Mouse (Mus musculus): Measurements from ENCODE around the gene Pde8b. TPM values are rescaled to one million over a fixed set of nuclear protein-coding genes. Genes with fewer than 3 reads are reported as not detected.

The Pde8b gene
- 3.4 and 4.3 TPM in 2 replicates for polyA plus RNA-seq (2014; fragmentation: Nextera tagmentation; extraction: Ambion mirVana)

DNA sequence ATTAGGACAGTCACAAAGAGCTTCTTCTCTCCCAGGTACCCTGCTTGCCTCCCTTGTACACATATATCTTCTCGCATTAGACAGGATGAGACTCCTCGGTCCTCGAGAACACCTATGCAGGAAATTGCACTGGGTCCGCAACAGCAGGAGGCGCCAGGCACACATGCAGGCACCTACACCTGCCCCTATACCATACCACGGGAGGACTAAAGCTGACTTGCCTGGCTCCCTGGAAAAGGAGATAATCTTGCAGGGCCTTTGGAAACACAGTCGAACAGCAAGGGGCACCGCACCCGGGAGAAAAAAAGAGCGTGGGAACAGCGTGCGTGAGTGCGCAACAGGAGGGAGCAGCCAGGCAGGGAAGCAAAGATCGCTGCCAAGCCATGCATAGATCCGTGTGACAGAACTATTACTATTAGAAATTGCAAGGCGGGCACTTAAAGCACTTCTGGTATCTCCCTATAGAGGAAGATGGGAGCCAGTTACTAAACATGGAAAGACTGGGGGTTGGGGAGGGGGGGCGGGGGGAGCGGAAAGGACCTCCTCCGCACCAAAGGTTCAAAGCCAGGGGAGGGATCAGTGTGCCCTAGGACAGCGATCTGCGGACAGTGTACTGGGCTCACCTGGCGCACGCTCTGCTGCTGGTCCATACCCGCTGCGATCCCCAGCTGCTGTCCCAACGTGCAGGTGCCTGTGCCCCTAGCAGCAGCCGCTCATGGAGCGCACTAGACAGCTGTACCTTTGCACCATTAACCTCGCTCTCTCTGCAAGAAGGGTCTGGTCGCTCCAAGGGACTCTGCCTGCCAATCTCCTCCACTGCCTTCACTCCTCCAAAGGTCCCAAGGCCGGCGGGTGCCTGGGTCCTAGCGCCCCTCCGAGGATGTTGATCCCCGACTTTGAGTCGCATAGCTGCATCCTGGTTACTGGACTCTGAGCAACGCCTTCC, at the start of gene Pde8b:
Pde8b (minus strand) TSS at position 826 of the 946 bp plus-strand sequence.
- peak; percentile 38 for DNase-seq
- Histone ChIP-seq H3K9ac (no peak within 1 kb of the TSS), H3K4me2 (peak within 1 kb of the TSS; percentile 57), H3K27ac (ENCODE audit: low read depth) (no peak within 1 kb of the TSS), H3K4me3 (ENCODE audit: low read depth, low read length) (peak within 1 kb of the TSS; percentile 26), H3K4me1 (ENCODE audit: insufficient read depth) (no peaks in the 10 kb centered on the region), H3K27me3 (ENCODE audit: insufficient read depth, low read length) (peaks cover 23% of the 10 kb centered on the region), H3K9me3 (ENCODE audit: low read depth, low read length) (no peaks in the 10 kb centered on the region), H3K36me3 (ENCODE audit: insufficient read depth) (no peaks in the 10 kb centered on the region)
- WGBS, result 4% methylated on average over 37 of the region's 37 CpGs
- peak; percentile 55 for TF ChIP-seq CTCF (IDR thresholded peaks at IDR 0.05; ENCODE audit: low read depth)
- no peak for ATAC-seq (ENCODE audit: insufficient read depth)

- no peak for ATAC-seq (ENCODE audit: insufficient read depth)
- WGBS, result 84% methylated on average over 4 of the region's 4 CpGs
- H3K9me3 ChIP-seq (ENCODE audit: low read depth, low read length), result no peaks in the 10 kb centered on the region
Measured at GRCm38 (mm10) chr13:95291983-95292382, 41.8 kb upstream of the Pde8b start.

GRCm38 (mm10) chr13:95288027-95288426, 37.9 kb upstream of the Pde8b start:
- 52% methylated on average over 7 of the region's 7 CpGs for WGBS
- H3K4me1 ChIP-seq (ENCODE audit: insufficient read depth), result no peaks in the 10 kb centered on the region
- no peak for TF ChIP-seq CTCF (IDR thresholded peaks at IDR 0.05; ENCODE audit: low read depth)
- H3K27ac ChIP-seq (ENCODE audit: low read depth), result no peak overlapping the region
- H3K27me3 ChIP-seq (ENCODE audit: insufficient read depth, low read length), result no peaks in the 10 kb centered on the region
- DNase-seq, result no peak
- no peak overlapping the region for H3K4me2 ChIP-seq
- ATAC-seq (ENCODE audit: insufficient read depth), result no peak
- no peak overlapping the region for H3K9ac ChIP-seq
- H3K4me3 ChIP-seq (ENCODE audit: low read depth, low read length), result no peak overlapping the region
- no peaks in the 10 kb centered on the region for H3K9me3 ChIP-seq (ENCODE audit: low read depth, low read length)
- H3K36me3 ChIP-seq (ENCODE audit: insufficient read depth), result no peaks in the 10 kb centered on the region

More at GRCm38 (mm10) chr13:95291983-95292382, 41.8 kb upstream of the Pde8b start:
- Histone ChIP-seq H3K27ac (ENCODE audit: low read depth) (no peak overlapping the region), H3K36me3 (ENCODE audit: insufficient read depth) (no peaks in the 10 kb centered on the region), H3K4me2 (no peak overlapping the region), H3K4me3 (ENCODE audit: low read depth, low read length) (no peak overlapping the region), H3K27me3 (ENCODE audit: insufficient read depth, low read length) (no peaks in the 10 kb centered on the region), H3K4me1 (ENCODE audit: insufficient read depth) (no peaks in the 10 kb centered on the region), H3K9ac (no peak overlapping the region)
- TF ChIP-seq CTCF (IDR thresholded peaks at IDR 0.05; ENCODE audit: low read depth), result no peak
- DNase-seq, result no peak

- Histone ChIP-seq H3K36me3 (ENCODE audit: insufficient read depth) (no peaks in the 10 kb centered on the region), H3K27me3 (ENCODE audit: insufficient read depth, low read length) (no peaks in the 10 kb centered on the region), H3K4me2 (no peak overlapping the region), H3K9ac (no peak overlapping the region), H3K9me3 (ENCODE audit: low read depth, low read length) (no peaks in the 10 kb centered on the region), H3K27ac (ENCODE audit: low read depth) (no peak overlapping the region), H3K4me3 (ENCODE audit: low read depth, low read length) (no peak overlapping the region), H3K4me1 (ENCODE audit: insufficient read depth) (no peaks in the 10 kb centered on the region)
- DNase-seq (peak; percentile 93), ATAC-seq (ENCODE audit: insufficient read depth) (peak; percentile 80)
- 2% methylated on average over 7 of the region's 7 CpGs for WGBS
- TF ChIP-seq CTCF (IDR thresholded peaks at IDR 0.05; ENCODE audit: low read depth), result peak; percentile 95
Measured at GRCm38 (mm10) chr13:95286989-95287388, 36.9 kb upstream of the Pde8b start.

GRCm38 (mm10) chr13:95281740-95282673, 31.9 kb upstream of the Pde8b start:
- ATAC-seq (ENCODE audit: insufficient read depth), result peak; percentile 71; the same call in 1 of the 2 replicates

DNA sequence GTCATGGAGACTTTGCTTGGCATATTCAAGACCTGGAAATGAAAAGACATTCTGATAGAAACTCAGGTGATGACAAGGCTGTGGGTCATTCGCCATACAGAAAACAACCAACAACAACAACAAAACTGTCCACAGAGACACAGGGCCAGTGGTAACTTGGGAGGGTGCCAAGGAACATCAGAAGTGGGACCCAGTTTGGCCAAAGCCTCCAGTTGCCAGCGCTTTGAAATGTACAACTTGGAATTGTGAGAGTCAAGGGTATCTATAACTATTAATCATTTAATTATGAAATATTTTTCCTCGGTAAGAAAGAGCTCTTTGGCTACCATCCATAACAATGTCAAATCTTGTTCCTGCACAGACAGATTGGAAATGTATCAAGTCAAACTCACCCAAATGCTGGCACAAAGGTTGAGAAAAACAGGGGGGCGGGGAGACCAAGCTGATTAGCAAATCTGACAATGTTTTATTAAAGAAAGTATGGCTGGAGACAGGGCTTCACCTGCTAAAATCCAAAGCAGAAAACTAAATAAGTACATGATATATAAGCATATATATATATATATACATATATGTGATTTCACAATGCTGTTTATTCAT, 28.4 kb upstream of the Pde8b start:
- Histone ChIP-seq H3K4me2 (no peak overlapping the region), H3K4me1 (ENCODE audit: insufficient read depth) (peaks cover 6% of the 10 kb centered on the region; the same call in 1 of the 2 replicates), H3K27ac (ENCODE audit: low read depth) (no peak overlapping the region), H3K9me3 (ENCODE audit: low read depth, low read length) (no peaks in the 10 kb centered on the region), H3K4me3 (ENCODE audit: low read depth, low read length) (no peak overlapping the region), H3K9ac (no peak overlapping the region), H3K36me3 (ENCODE audit: insufficient read depth) (no peaks in the 10 kb centered on the region), H3K27me3 (ENCODE audit: insufficient read depth, low read length) (no peaks in the 10 kb centered on the region)
- 76% methylated on average over 4 of the region's 4 CpGs for WGBS
- ATAC-seq (ENCODE audit: insufficient read depth), result no peak
- no peak for TF ChIP-seq CTCF (IDR thresholded peaks at IDR 0.05; ENCODE audit: low read depth)
- no peak for DNase-seq

More at GRCm38 (mm10) chr13:95281740-95282673, 31.9 kb upstream of the Pde8b start:
- Histone ChIP-seq H3K27ac (ENCODE audit: low read depth) (no peak overlapping the region), H3K4me1 (ENCODE audit: insufficient read depth) (no peaks in the 10 kb centered on the region), H3K9me3 (ENCODE audit: low read depth, low read length) (no peaks in the 10 kb centered on the region), H3K4me3 (ENCODE audit: low read depth, low read length) (no peak overlapping the region), H3K4me2 (no peak overlapping the region), H3K27me3 (ENCODE audit: insufficient read depth, low read length) (no peaks in the 10 kb centered on the region), H3K36me3 (ENCODE audit: insufficient read depth) (no peaks in the 10 kb centered on the region), H3K9ac (no peak overlapping the region)
- TF ChIP-seq CTCF (IDR thresholded peaks at IDR 0.05; ENCODE audit: low read depth), result no peak
- DNase-seq, result peak; percentile 51
- WGBS, result 31% methylated on average over 6 of the region's 7 CpGs
